Mouse (Mus musculus) v-Abl transformed pro-B cells (cell line): Measurements from ENCODE around the gene Rab6a.

Experiments
- in situ Hi-C, 2 experiments: fragments of 400-800 bp; cut with MboI; formaldehyde crosslinking; loops; one replicate each; pipeline ENCODE4 v1.15.1; 2025; ENCODE audit not compliant: unreplicated experiment in 2 of 2

The Rab6a gene

GRCm38 (mm10) chr7:100616121-100616857, 9.1 kb downstream of the Rab6a start:
- in situ Hi-C loops, result no loop called here

- in situ Hi-C loops, result no loop called here
Measured at GRCm38 (mm10) chr7:100622277-100622676, 15.1 kb downstream of the Rab6a start.

GRCm38 (mm10) chr7:100624538-100624937, 17.3 kb downstream of the Rab6a start:
- in situ Hi-C loops, result no loop called here

GRCm38 (mm10) chr7:100637657-100638056, 30.4 kb downstream of the Rab6a start:
- in situ Hi-C loops, result loop anchor here in 1 of 2 experiments (5.0 kb wide), 1 partner anchor 110 kb away; no protein-coding TSS in a partner anchor

GRCm38 (mm10) chr7:100642413-100642812, 35.2 kb downstream of the Rab6a start:
- in situ Hi-C loops, result no loop called here

- in situ Hi-C loops, result no loop called here
Measured at GRCm38 (mm10) chr7:100645147-100645546, 37.9 kb downstream of the Rab6a start.

- in situ Hi-C loops, result no loop called here
Measured at GRCm38 (mm10) chr7:100649095-100649494, 41.9 kb downstream of the Rab6a start.

- in situ Hi-C loops, result no loop called here
Measured at GRCm38 (mm10) chr7:100649826-100650225, 42.6 kb downstream of the Rab6a start.

- in situ Hi-C loops, result no loop called here
Measured at GRCm38 (mm10) chr7:100650421-100650820, 43.2 kb downstream of the Rab6a start.

- in situ Hi-C loops, result no loop called here
Measured at GRCm38 (mm10) chr7:100651011-100651410, 43.8 kb downstream of the Rab6a start.

- in situ Hi-C loops, result no loop called here
Measured at GRCm38 (mm10) chr7:100653480-100654266, 46.5 kb downstream of the Rab6a start.

GRCm38 (mm10) chr7:100654441-100654840, 47.2 kb downstream of the Rab6a start:
- in situ Hi-C loops, result no loop called here

- in situ Hi-C loops, result no loop called here
Measured at GRCm38 (mm10) chr7:100656739-100657138, 49.5 kb downstream of the Rab6a start.

GRCm38 (mm10) chr7:100658093-100658578, 50.9 kb downstream of the Rab6a start:
- in situ Hi-C loops, result no loop called here

- in situ Hi-C loops, result loop anchor here (5.0 to 10.0 kb wide), 5 partner anchors 136 to 379 kb away; no protein-coding TSS in a partner anchor
Measured at GRCm38 (mm10) chr7:100661264-100661663, 54.1 kb downstream of the Rab6a start.

GRCm38 (mm10) chr7:100662231-100662630, 55.0 kb downstream of the Rab6a start, which contains the start of gene Plekhb1:
Plekhb1 (minus strand) TSS chr7:100662414.
- in situ Hi-C loops, result loop anchor here (5.0 to 10.0 kb wide), 5 partner anchors 137 to 380 kb away; no protein-coding TSS in a partner anchor

GRCm38 (mm10) chr7:100663190-100663589, 56.0 kb downstream of the Rab6a start:
- in situ Hi-C loops, result loop anchor here (5.0 to 10.0 kb wide), 5 partner anchors 138 to 381 kb away; no protein-coding TSS in a partner anchor

- in situ Hi-C loops, result loop anchor here (5.0 to 10.0 kb wide), 5 partner anchors 139 to 382 kb away; no protein-coding TSS in a partner anchor
Measured at GRCm38 (mm10) chr7:100663729-100664304, 56.6 kb downstream of the Rab6a start.

GRCm38 (mm10) chr7:100670646-100671045, 63.4 kb downstream of the Rab6a start:
- in situ Hi-C loops, result no loop called here

- in situ Hi-C loops, result no loop called here
Measured at GRCm38 (mm10) chr7:100673452-100673851, 66.2 kb downstream of the Rab6a start.

- in situ Hi-C loops, result no loop called here
Measured at GRCm38 (mm10) chr7:100674941-100675340, 67.7 kb downstream of the Rab6a start.
